Mouse (Mus musculus): ENCODE data around the gene Ephb1. TPM values are rescaled to one million over a fixed set of nuclear protein-coding genes. Genes with fewer than 3 reads are reported as not detected.

The Ephb1 gene
- polyA plus RNA-seq, 1 experiment = 48.1 TPM

GRCm38 (mm10) chr9:102298741-102299140 lies 55.8 kb downstream of the Ephb1 start:
- Histone ChIP-seq H3K27ac (ENCODE audit: insufficient read depth, low read length) (peak overlapping the region; percentile 69), H3K4me1 (ENCODE audit: control insufficient read depth, insufficient read depth, low read length) (peaks cover 54% of the 10 kb centered on the region), H3K4me3 (replicated peaks; ENCODE audit: insufficient read depth, low read depth, low read length) (no peak overlapping the region), H3K27me3 (ENCODE audit: control insufficient read depth, insufficient read depth, low read length) (no peaks in the 10 kb centered on the region)
- DNase-seq = peak; percentile 86 to 93
- 15% methylated on average over 8 of the region's 8 CpGs for WGBS
- TF ChIP-seq POLR2A (IDR thresholded peaks at IDR 0.05; ENCODE audit: borderline replicate concordance, insufficient read depth, low read length) (no peak), CTCF (IDR thresholded peaks at IDR 0.05; ENCODE audit: borderline replicate concordance, insufficient read depth, low read depth, low read length) (no peak)

DNA sequence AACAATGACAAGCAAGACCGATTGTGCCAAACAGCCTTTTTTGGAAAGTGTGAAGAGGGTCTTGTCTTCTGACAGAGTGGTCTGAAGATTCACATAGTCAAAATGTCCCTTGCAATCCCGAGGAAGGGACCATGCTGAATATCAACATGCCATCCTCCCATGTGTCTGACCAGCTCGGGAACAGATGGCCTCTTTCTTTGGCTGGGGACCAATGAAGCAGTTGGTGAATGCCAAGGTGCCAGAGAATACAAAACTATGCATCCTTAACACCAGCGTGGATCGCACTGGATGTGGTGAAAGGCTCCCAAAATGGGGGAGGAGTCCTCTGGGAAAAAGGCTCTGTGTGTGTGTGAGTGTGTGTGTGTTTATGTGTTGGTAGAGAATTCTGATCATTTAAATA lies 56.5 kb downstream of the Ephb1 start:
- 5% methylated on average over 5 of the region's 5 CpGs for WGBS

GRCm38 (mm10) chr9:102297176-102297575 lies 57.3 kb downstream of the Ephb1 start:
- WGBS = 78% methylated on average over 3 of the region's 3 CpGs
- no peaks in the 10 kb centered on the region for H3K27me3 ChIP-seq (ENCODE audit: control insufficient read depth, insufficient read depth, low read length)
- TF ChIP-seq POLR2A (IDR thresholded peaks at IDR 0.05; ENCODE audit: borderline replicate concordance, insufficient read depth, low read length) (no peak), CTCF (IDR thresholded peaks at IDR 0.05; ENCODE audit: borderline replicate concordance, insufficient read depth, low read depth, low read length) (no peak)
- no peak for DNase-seq
- H3K4me3 ChIP-seq (replicated peaks; ENCODE audit: insufficient read depth, low read depth, low read length) = no peak overlapping the region
- H3K4me1 ChIP-seq (ENCODE audit: control insufficient read depth, insufficient read depth, low read length) = peaks cover 47% of the 10 kb centered on the region
- no peak overlapping the region for H3K27ac ChIP-seq (ENCODE audit: insufficient read depth, low read length)

More for the DNA sequence above, 56.5 kb downstream of the Ephb1 start:
- Histone ChIP-seq H3K27me3 (ENCODE audit: control insufficient read depth, insufficient read depth, low read length) (no peaks in the 10 kb centered on the region), H3K27ac (ENCODE audit: insufficient read depth, low read length) (0 out of 2 replicates have a peak overlapping the region, but pooled peaks have one; percentile 51), H3K4me3 (replicated peaks; ENCODE audit: insufficient read depth, low read depth, low read length) (no peak overlapping the region), H3K4me1 (ENCODE audit: control insufficient read depth, insufficient read depth, low read length) (peaks cover 53% of the 10 kb centered on the region)
- DNase-seq = peak; percentile 96 to 97
- no peak for TF ChIP-seq POLR2A (IDR thresholded peaks at IDR 0.05; ENCODE audit: borderline replicate concordance, insufficient read depth, low read length)
- no peak for TF ChIP-seq CTCF (IDR thresholded peaks at IDR 0.05; ENCODE audit: borderline replicate concordance, insufficient read depth, low read depth, low read length)

DNA sequence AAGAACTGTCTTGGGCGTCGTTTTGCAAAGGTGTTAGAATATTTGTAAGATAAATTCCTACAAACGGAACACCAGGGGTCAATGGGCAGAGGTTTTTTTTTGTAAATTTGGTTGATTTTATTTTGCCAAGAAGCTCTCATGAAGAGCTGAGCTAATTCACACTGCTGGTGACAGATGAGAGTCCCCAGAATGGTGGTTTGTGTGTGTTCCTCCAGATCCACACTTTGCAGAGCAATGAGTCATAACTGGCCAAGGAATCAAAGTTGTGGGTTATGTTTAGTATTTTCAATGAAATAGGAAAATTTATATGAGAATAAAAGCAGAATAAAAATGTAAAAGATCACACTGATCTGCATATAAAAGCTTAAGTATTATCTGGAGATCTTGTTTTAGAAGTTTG lies 60.9 kb downstream of the Ephb1 start:
- no peak for DNase-seq
- H3K27me3 ChIP-seq (ENCODE audit: control insufficient read depth, insufficient read depth, low read length) = no peaks in the 10 kb centered on the region
- no peak for TF ChIP-seq POLR2A (IDR thresholded peaks at IDR 0.05; ENCODE audit: borderline replicate concordance, insufficient read depth, low read length)
- TF ChIP-seq CTCF (IDR thresholded peaks at IDR 0.05; ENCODE audit: borderline replicate concordance, insufficient read depth, low read depth, low read length) = no peak
- peaks cover 39% of the 10 kb centered on the region for H3K4me1 ChIP-seq (ENCODE audit: control insufficient read depth, insufficient read depth, low read length)
- H3K4me3 ChIP-seq (replicated peaks; ENCODE audit: insufficient read depth, low read depth, low read length) = no peak overlapping the region
- H3K27ac ChIP-seq (ENCODE audit: insufficient read depth, low read length) = no peak overlapping the region
- WGBS = 96% methylated on average over 3 of the region's 3 CpGs

DNA sequence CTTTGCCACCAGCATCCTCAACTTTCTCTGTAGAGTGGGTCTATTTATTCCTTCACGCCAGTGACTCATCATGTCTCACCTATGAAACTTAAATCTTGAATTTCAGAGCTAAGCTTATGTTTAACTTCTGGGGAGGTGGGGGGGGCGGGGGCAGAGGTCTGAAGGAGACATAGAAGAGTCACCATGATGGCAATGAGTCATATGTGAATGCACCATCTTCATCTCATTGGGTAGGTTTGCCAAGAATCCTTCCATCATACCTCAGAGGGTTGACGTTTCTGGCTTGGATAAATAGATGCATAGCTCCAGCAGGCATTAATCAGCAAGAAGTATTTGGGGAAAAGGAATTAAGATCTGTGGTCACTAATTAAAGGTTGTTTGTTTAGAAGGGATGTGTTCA lies 63.3 kb downstream of the Ephb1 start:
- Histone ChIP-seq H3K4me3 (replicated peaks; ENCODE audit: insufficient read depth, low read depth, low read length) (no peak overlapping the region), H3K27ac (ENCODE audit: insufficient read depth, low read length) (no peak overlapping the region), H3K4me1 (ENCODE audit: control insufficient read depth, insufficient read depth, low read length) (peaks cover 43% of the 10 kb centered on the region), H3K27me3 (ENCODE audit: control insufficient read depth, insufficient read depth, low read length) (no peaks in the 10 kb centered on the region)
- TF ChIP-seq POLR2A (IDR thresholded peaks at IDR 0.05; ENCODE audit: borderline replicate concordance, insufficient read depth, low read length) (no peak), CTCF (IDR thresholded peaks at IDR 0.05; ENCODE audit: borderline replicate concordance, insufficient read depth, low read depth, low read length) (no peak)
- no peak for DNase-seq
- WGBS = 78% methylated on average over 3 of the region's 3 CpGs

GRCm38 (mm10) chr9:102288356-102288755 lies 66.1 kb downstream of the Ephb1 start:
- H3K27ac ChIP-seq (ENCODE audit: insufficient read depth, low read length) = peak overlapping the region; percentile 76
- H3K27me3 ChIP-seq (ENCODE audit: control insufficient read depth, insufficient read depth, low read length) = no peaks in the 10 kb centered on the region
- 9% methylated on average over 3 of the region's 3 CpGs for WGBS
- DNase-seq = peak; percentile 75 to 91
- H3K4me1 ChIP-seq (ENCODE audit: control insufficient read depth, insufficient read depth, low read length) = peaks cover 39% of the 10 kb centered on the region
- no peak overlapping the region for H3K4me3 ChIP-seq (replicated peaks; ENCODE audit: insufficient read depth, low read depth, low read length)
- TF ChIP-seq CTCF (IDR thresholded peaks at IDR 0.05; ENCODE audit: borderline replicate concordance, insufficient read depth, low read depth, low read length) (no peak), POLR2A (IDR thresholded peaks at IDR 0.05; ENCODE audit: borderline replicate concordance, insufficient read depth, low read length) (no peak)

DNA sequence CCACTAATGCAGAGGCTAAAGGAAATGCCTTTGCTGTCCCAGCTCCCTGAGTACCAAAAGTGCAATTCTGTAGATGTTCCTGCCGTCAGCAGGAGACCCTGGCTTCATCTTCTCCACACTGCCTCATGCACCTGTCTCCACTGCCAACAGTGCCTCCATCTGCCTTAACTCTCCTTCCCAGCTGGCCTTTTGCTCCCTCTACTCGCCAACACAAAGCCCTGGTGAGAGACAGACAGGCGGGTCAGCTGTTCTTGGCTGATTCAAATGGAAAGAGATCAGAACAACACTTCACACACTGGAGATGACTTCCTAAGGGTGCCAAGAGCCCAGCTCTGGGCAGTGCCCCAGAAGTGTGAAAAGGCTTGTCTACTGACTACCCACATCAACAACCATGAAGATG lies 78.6 kb downstream of the Ephb1 start:
- Histone ChIP-seq H3K27me3 (ENCODE audit: control insufficient read depth, insufficient read depth, low read length) (no peaks in the 10 kb centered on the region), H3K4me3 (replicated peaks; ENCODE audit: insufficient read depth, low read depth, low read length) (no peak overlapping the region), H3K27ac (ENCODE audit: insufficient read depth, low read length) (peak overlapping the region; percentile 29; the same call in 1 of the 2 replicates), H3K4me1 (ENCODE audit: control insufficient read depth, insufficient read depth, low read length) (peaks cover 34% of the 10 kb centered on the region)
- 4% methylated on average over 3 of the region's 3 CpGs for WGBS
- peak; percentile 83 to 92 for DNase-seq
- no peak for TF ChIP-seq CTCF (IDR thresholded peaks at IDR 0.05; ENCODE audit: borderline replicate concordance, insufficient read depth, low read depth, low read length)
- TF ChIP-seq POLR2A (IDR thresholded peaks at IDR 0.05; ENCODE audit: borderline replicate concordance, insufficient read depth, low read length) = no peak

DNA sequence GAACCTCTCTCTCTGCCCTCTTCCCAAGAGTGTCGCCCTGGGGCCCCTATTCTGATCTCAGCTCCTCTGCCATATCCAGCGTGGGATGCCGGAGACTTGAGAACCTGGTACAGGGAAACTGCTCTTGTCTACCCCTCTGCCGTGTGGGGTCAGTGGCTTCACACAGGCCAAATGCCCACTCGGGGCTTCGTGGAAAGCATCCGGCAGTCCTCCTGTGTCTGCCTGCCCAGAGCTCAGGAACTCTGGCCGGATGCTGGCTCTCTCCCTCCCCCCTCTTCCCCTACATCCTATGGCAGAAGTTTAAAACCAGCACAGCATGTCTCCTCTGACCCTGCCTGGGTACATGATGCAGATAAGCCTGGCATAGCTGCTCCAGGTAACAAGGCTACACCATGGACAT lies 80.5 kb downstream of the Ephb1 start:
- TF ChIP-seq CTCF (IDR thresholded peaks at IDR 0.05; ENCODE audit: borderline replicate concordance, insufficient read depth, low read depth, low read length) (no peak), POLR2A (IDR thresholded peaks at IDR 0.05; ENCODE audit: borderline replicate concordance, insufficient read depth, low read length) (no peak)
- WGBS = 67% methylated on average over 8 of the region's 8 CpGs
- H3K4me1 ChIP-seq (ENCODE audit: control insufficient read depth, insufficient read depth, low read length) = peaks cover 34% of the 10 kb centered on the region

More for the DNA sequence above, 80.5 kb downstream of the Ephb1 start:
- no peak for DNase-seq
- Histone ChIP-seq H3K27me3 (ENCODE audit: control insufficient read depth, insufficient read depth, low read length) (no peaks in the 10 kb centered on the region), H3K4me3 (replicated peaks; ENCODE audit: insufficient read depth, low read depth, low read length) (no peak overlapping the region), H3K27ac (ENCODE audit: insufficient read depth, low read length) (no peak overlapping the region)

Measured in cerebellum, adult 2 months (tissue).